Mouse (Mus musculus) ES-E14 (cell line): ENCODE results near the gene Gm614. TPM values are rescaled to one million over a fixed set of nuclear protein-coding genes. Genes with fewer than 3 reads are reported as not detected.

Experiments used
- DNase-seq: peaks from one replicate; pipeline ENCODE4 v3.0.0-alpha.2; 2013; ENCODE audit warnings: low read depth, low spot score
- H3K27ac ChIP-seq: 2 replicates; pipeline ENCODE4 v1.5.1; 2012; ENCODE audit warnings: low read depth, mild to moderate bottlenecking, low read length, moderate library complexity, mixed read lengths; ENCODE audit not compliant: poor library complexity, insufficient read depth, severe bottlenecking
- H3K36me3 ChIP-seq: 2 replicates; pipeline ENCODE4 v1.6.1; 2012; ENCODE audit warnings: mild to moderate bottlenecking, low read length, moderate library complexity, mixed read lengths; ENCODE audit not compliant: control insufficient read depth, poor library complexity, insufficient read depth, severe bottlenecking
- H3K4me1 ChIP-seq, 2 experiments: fragments of 150-350 bp in 1 of 2; sonication (generic) in 1 of 2; 2 replicates each; pipeline ENCODE4 v1.6.1; 2012; ENCODE audit warnings: low read length in 2 of 2, mild to moderate bottlenecking in 1 of 2, mixed read lengths in 1 of 2; ENCODE audit not compliant: control insufficient read depth in 2 of 2, insufficient read depth in 2 of 2, poor library complexity in 1 of 2
- H3K4me3 ChIP-seq, 2 experiments: fragments of 150-350 bp in 1 of 2; sonication (generic) in 1 of 2; 2 replicates each; pipeline ENCODE4 v1.5.1; 2012; ENCODE audit warnings: low read length in 2 of 2, low read depth in 1 of 2, mild to moderate bottlenecking in 1 of 2, mixed read lengths in 1 of 2; ENCODE audit not compliant: insufficient read depth in 1 of 2, poor library complexity in 1 of 2, severe bottlenecking in 1 of 2
- H3K9ac ChIP-seq: 2 replicates; pipeline ENCODE4 v1.6.1; 2012; ENCODE audit warnings: low read depth, mild to moderate bottlenecking, low read length, mixed read lengths; ENCODE audit not compliant: poor library complexity, insufficient read depth, severe bottlenecking
- H3K9me3 ChIP-seq: fragments of 150-350 bp; sonication (generic); 2 replicates; pipeline ENCODE4 v1.6.1; 2012; ENCODE audit warnings: low read depth, mild to moderate bottlenecking, low read length; ENCODE audit not compliant: control insufficient read depth, insufficient read depth
- CHD2 ChIP-seq: IDR thresholded peaks from 2 replicates; pipeline ENCODE4 v1.6.1; 2014; ENCODE audit warnings: mild to moderate bottlenecking, low read depth, low read length, inconsistent platforms
- HCFC1 ChIP-seq: IDR thresholded peaks from 2 replicates; pipeline ENCODE4 v1.6.1; 2012; ENCODE audit warnings: low read length, inconsistent platforms, borderline replicate concordance; ENCODE audit not compliant: insufficient read depth
- MAFK ChIP-seq: IDR thresholded peaks from 2 replicates; pipeline ENCODE4 v1.6.1; 2014; ENCODE audit warnings: mild to moderate bottlenecking, low read depth, low read length, inconsistent platforms; ENCODE audit not compliant: insufficient read depth
- ZC3H11A ChIP-seq: IDR thresholded peaks from 2 replicates; pipeline ENCODE4 v1.6.1; 2012; ENCODE audit warnings: low read depth, mild to moderate bottlenecking, inconsistent platforms, low read length, borderline replicate concordance
- ZNF384 ChIP-seq: IDR thresholded peaks from 2 replicates; pipeline ENCODE4 v1.6.1; 2012; ENCODE audit warnings: low read depth, low read length, inconsistent platforms
- in situ Hi-C, 2 experiments: fragments of 600-800 bp; cut with MboI; formaldehyde crosslinking; loops; one replicate each; pipeline ENCODE4 v1.15.1; 2025; ENCODE audit warnings: low sequenced_read_pairs in 2 of 2, inconsistent platforms in 1 of 2; ENCODE audit not compliant: unreplicated experiment in 2 of 2
- total RNA-seq: library from RNA; depleted of rRNA; stranded (reverse); fragments of 300-350 nt; gene quantifications from 2 replicates; pipeline ENCODE4 v1.2.3, GENCODE M21; 2012

Gm614 gene
- total RNA-seq, 1 experiment, result not detected

DNA sequence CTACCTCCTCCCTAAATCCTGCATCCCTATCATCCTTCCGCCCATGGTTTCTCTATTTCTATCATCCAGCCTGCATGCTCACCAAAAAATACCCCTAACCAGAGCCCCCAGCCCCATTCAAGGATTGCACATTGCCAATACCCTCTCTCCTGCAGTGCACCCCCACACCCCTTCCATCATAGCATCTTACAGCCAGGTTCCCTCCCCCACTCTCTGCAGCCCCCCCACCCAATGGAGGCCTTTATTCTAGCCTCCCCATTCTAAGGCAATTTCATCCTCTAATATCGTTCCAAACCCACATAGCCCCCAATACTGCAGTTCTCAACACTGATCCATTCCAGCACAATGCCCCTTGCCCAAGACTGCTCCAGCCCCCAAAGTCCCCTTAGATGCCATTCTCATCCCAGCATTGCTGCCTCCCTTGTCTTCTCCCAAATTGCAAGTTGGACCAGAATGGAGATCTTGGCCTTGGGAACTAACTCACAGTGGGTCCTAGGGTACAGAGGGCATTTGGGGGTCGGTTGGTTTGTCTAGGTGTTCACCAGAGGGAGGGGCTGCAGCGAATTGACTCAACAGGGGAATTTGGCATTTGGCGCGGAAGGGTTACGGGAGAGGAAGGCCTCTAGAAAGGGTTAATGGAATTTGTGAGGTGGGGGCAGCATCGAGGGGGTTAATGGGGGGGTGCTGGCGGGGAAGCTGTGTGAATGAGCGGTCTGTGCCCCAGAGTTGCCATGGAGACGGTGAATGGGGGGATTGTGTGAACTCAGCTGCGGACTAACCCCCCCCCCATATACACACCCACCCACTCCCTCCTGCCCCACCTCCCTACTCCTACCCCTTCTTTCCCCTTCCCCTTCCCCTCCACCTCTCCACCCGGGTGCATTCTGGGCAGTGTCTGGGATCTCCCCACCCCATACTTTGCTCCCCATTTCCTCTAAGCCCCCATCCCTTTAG, 36.0 kb upstream of the Gm614 start:
- Histone ChIP-seq H3K27ac (no peak overlapping the region), H3K4me1 (peaks cover 0 to 17% of the 10 kb centered on the region in 2 experiments; a peak in 1 of 4 replicates), H3K4me3 (peak overlapping the region; percentile 10 to 25; a peak in 2 of 4 replicates), H3K9ac (peak overlapping the region; percentile 28; the same call in 1 of the 2 replicates), H3K36me3 (peaks cover 12% of the 10 kb centered on the region), H3K9me3 (no peaks in the 10 kb centered on the region)
- no peak for TF ChIP-seq CHD2
- TF ChIP-seq ZC3H11A, result no peak
- TF ChIP-seq HCFC1, result no peak
- TF ChIP-seq ZNF384, result no peak
- no peak for TF ChIP-seq MAFK
- in situ Hi-C loops, result no loop called here
- DNase-seq, result no peak

- Histone ChIP-seq H3K9ac (0 out of 2 replicates have a peak within 1 kb of the TSS, but pooled peaks have one; percentile 28), H3K9me3 (no peaks in the 10 kb centered on the region), H3K36me3 (peaks cover 12% of the 10 kb centered on the region), H3K27ac (no peak within 1 kb of the TSS), H3K4me1 (peaks cover 0 to 17% of the 10 kb centered on the region in 2 experiments; a peak in 1 of 4 replicates), H3K4me3 (peak within 1 kb of the TSS; percentile 10 to 25; a peak in 2 of 4 replicates)
- DNase-seq, result no peak
- in situ Hi-C loops, result no loop called here
- TF ChIP-seq ZC3H11A (no peak), HCFC1 (no peak), MAFK (no peak), CHD2 (no peak), ZNF384 (no peak)
These were observed 35.3 kb upstream of the Gm614 start, which contains the start of gene Nlgn3 for GRCm38 (mm10) chrX:101299055-101299454. TSS of gene Nlgn3 (plus strand) at chrX:101299168.

DNA sequence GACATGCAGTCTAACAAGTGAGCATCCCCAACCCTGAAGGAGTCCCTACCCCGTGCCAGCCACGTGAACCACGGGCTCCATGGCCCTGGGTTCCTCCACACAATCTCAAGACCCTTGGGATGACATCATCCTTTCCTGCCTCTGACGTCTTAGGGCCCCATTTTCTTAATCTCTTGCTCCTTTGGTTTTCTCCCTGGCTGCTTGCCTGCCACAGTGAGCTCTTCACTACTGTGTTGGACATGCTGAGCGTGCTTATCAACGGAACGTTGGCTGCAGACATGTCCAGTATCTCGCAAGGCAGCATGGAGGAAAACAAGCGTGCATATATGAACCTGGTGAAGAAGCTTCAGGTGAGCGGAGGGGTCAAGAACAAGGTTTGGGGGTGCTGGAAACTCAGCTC, 26.3 kb upstream of the Gm614 start:
- no peaks in the 10 kb centered on the region for H3K9me3 ChIP-seq
- peaks cover 38% of the 10 kb centered on the region for H3K36me3 ChIP-seq
- no peak overlapping the region for H3K4me3 ChIP-seq
- in situ Hi-C loops, result no loop called here
- no peaks in the 10 kb centered on the region for H3K4me1 ChIP-seq
- TF ChIP-seq HCFC1 (no peak), CHD2 (no peak), ZNF384 (no peak), ZC3H11A (no peak), MAFK (no peak)
- no peak overlapping the region for H3K9ac ChIP-seq
- DNase-seq, result no peak
- no peak overlapping the region for H3K27ac ChIP-seq

GRCm38 (mm10) chrX:101289037-101289436, 25.2 kb upstream of the Gm614 start:
- no peak for TF ChIP-seq ZNF384
- no peak for TF ChIP-seq CHD2
- TF ChIP-seq MAFK, result no peak
- no peak for TF ChIP-seq HCFC1
- no peak for TF ChIP-seq ZC3H11A
- in situ Hi-C loops, result no loop called here
- DNase-seq, result no peak
- Histone ChIP-seq H3K27ac (no peak overlapping the region), H3K36me3 (peaks cover 38% of the 10 kb centered on the region), H3K4me3 (no peak overlapping the region), H3K9ac (no peak overlapping the region), H3K4me1 (no peaks in the 10 kb centered on the region), H3K9me3 (no peaks in the 10 kb centered on the region)
